Mouse (Mus musculus) left cerebral cortex, postnatal 14 days (tissue): Measurements from ENCODE around the gene Gm11567. TPM values are rescaled to one million over a fixed set of nuclear protein-coding genes. Genes with fewer than 3 reads are reported as not detected.
"Not testable (repeated sequence)": the region's sequence is repeated elsewhere in the genome, so short reads cannot be mapped to it uniquely, and the experiment has no call there.

Source experiments
- DNase-seq, 2 experiments: peaks; one replicate each; pipeline ENCODE4 v3.0.0; 2021 to 2022; ENCODE audit warnings: low spot score in 2 of 2, mixed read lengths in 1 of 2
- intact Hi-C: fragments of 180-260 bp; cut with DNase I; formaldehyde crosslinking; loops from one replicate; pipeline ENCODE4 v1.15.1; 2025
- long read RNA-seq, 2 experiments: library from polyadenylated mRNA; stranded (forward); transcript quantifications; one replicate each; pipeline ENCODE4 v2.0.0; 2021
- total RNA-seq, 2 experiments: library from RNA; stranded (reverse); gene quantifications; 2 replicates each; pipeline ENCODE4 v1.2.3; 2021

The Gm11567 gene
- total RNA-seq, result not detected
- long read RNA-seq, experiment 1, result 0 reads
- long read RNA-seq, experiment 2, result 0 reads

- DNase-seq, intact Hi-C loops: not testable (repeated sequence)
These were observed at the start of gene Gm11567 for GRCm38 (mm10) chr11:99878887-99879286. Gene Gm11567 (plus strand): TSS chr11:99879187.

GRCm38 (mm10) chr11:99837966-99838365 lies 41.0 kb upstream of the Gm11567 start, which contains the start of gene 2300003K06Rik:
Gene 2300003K06Rik (minus strand): TSS chr11:99838066.
- DNase-seq, result no peak
- intact Hi-C loops, result no loop called here

- DNase-seq, result no peak
- intact Hi-C loops, result no loop called here
These were observed 36.8 kb upstream of the Gm11567 start for GRCm38 (mm10) chr11:99842185-99842584.

- intact Hi-C loops, result no loop called here
- DNase-seq, result no peak
These were observed 32.2 kb upstream of the Gm11567 start for GRCm38 (mm10) chr11:99846746-99847145.

- intact Hi-C loops, result no loop called here
- no peak for DNase-seq
These were observed 27.5 kb upstream of the Gm11567 start, which contains the start of gene Krtap4-16 for GRCm38 (mm10) chr11:99851508-99851907. Gene Krtap4-16 (minus strand): TSS chr11:99851608.

- intact Hi-C loops, result no loop called here
- no peak for DNase-seq
These were observed 24.9 kb upstream of the Gm11567 start for GRCm38 (mm10) chr11:99854121-99854520.

GRCm38 (mm10) chr11:99857617-99858016 lies 21.4 kb upstream of the Gm11567 start, which contains the start of gene Gm11568:
Gene Gm11568 (plus strand): TSS chr11:99857917.
- intact Hi-C loops, result no loop called here

GRCm38 (mm10) chr11:99858761-99859160 lies 20.2 kb upstream of the Gm11567 start:
- DNase-seq, result no peak
- intact Hi-C loops, result no loop called here

More at GRCm38 (mm10) chr11:99857617-99858016, 21.4 kb upstream of the Gm11567 start, which contains the start of gene Gm11568:
- no peak for DNase-seq

- intact Hi-C loops, DNase-seq: not testable (repeated sequence)
These were observed 14.8 kb upstream of the Gm11567 start, which contains the start of gene Gm11559 for GRCm38 (mm10) chr11:99864176-99864575. Gene Gm11559 (plus strand): TSS chr11:99864476.

GRCm38 (mm10) chr11:99873089-99873488 lies 5.9 kb upstream of the Gm11567 start, which contains the start of gene Krtap9-1:
Gene Krtap9-1 (plus strand): TSS chr11:99873389.
- intact Hi-C loops, DNase-seq: not testable (repeated sequence)

GRCm38 (mm10) chr11:99907620-99908019 lies 28.6 kb downstream of the Gm11567 start, which contains the start of gene Krtap31-1:
Gene Krtap31-1 (plus strand): TSS chr11:99907920.
- DNase-seq, result no peak
- intact Hi-C loops, result no loop called here

GRCm38 (mm10) chr11:99914451-99914850 lies 35.5 kb downstream of the Gm11567 start, which contains the start of gene Gm11565:
Gene Gm11565 (plus strand): TSS chr11:99914751.
- intact Hi-C loops, result no loop called here
- no peak for DNase-seq

Other genes starting within 250 kb of the Gm11567 start
- not detected for gene Krtap4-2, start 244.1 kb upstream of the Gm11567 start, total RNA-seq
- gene Krtap4-7, start 235.1 kb upstream of the Gm11567 start, total RNA-seq, result not detected
- not detected for gene Gm11555, start 229.0 kb upstream of the Gm11567 start, total RNA-seq
- not detected for gene Gm11563, start 220.2 kb upstream of the Gm11567 start, total RNA-seq
- not detected for gene Krtap4-6, start 213.2 kb upstream of the Gm11567 start, total RNA-seq
- gene Gm14190, start 188.4 kb upstream of the Gm11567 start, total RNA-seq, result not detected
- not detected for gene Gm14180, start 144.9 kb upstream of the Gm11567 start, total RNA-seq
- not detected for gene Gm11595, start 106.3 kb upstream of the Gm11567 start, total RNA-seq
- gene Krtap4-8, start 98.5 kb upstream of the Gm11567 start, total RNA-seq, result not detected
- gene Krtap4-9, start 94.0 kb upstream of the Gm11567 start, total RNA-seq, result not detected
- not detected for gene Gm11596, start 85.7 kb upstream of the Gm11567 start, total RNA-seq
- not detected for gene Gm11569, start 80.3 kb upstream of the Gm11567 start, total RNA-seq
- gene Gm11554, start 74.7 kb upstream of the Gm11567 start, total RNA-seq, result not detected
- gene Krtap4-13, start 69.3 kb upstream of the Gm11567 start, total RNA-seq, result not detected
- gene Gm11564, start 63.5 kb upstream of the Gm11567 start, total RNA-seq, result not detected
- not detected for gene 2300003K06Rik, start 41.1 kb upstream of the Gm11567 start, total RNA-seq
- not detected for gene Krtap4-16, start 27.6 kb upstream of the Gm11567 start, total RNA-seq
- not detected for gene Gm11568, start 21.3 kb upstream of the Gm11567 start, total RNA-seq
- gene Gm11559, start 14.7 kb upstream of the Gm11567 start, total RNA-seq, result not detected
- gene Krtap9-1, start 5.8 kb upstream of the Gm11567 start, total RNA-seq, result not detected
- gene Krtap31-1, start 28.7 kb downstream of the Gm11567 start, total RNA-seq, result not detected
- not detected for gene Gm11565, start 35.6 kb downstream of the Gm11567 start, total RNA-seq
- gene Krtap31-2, start 57.1 kb downstream of the Gm11567 start, total RNA-seq, result not detected
- gene Krtap9-5, start 69.3 kb downstream of the Gm11567 start, total RNA-seq, result not detected
- not detected for gene Krtap29-1, start 99.9 kb downstream of the Gm11567 start, total RNA-seq
- not detected for gene Krtap16-1, start 107.4 kb downstream of the Gm11567 start, total RNA-seq
- gene Krtap17-1, start 114.8 kb downstream of the Gm11567 start, total RNA-seq, result not detected
- gene Krt33a, start 137.0 kb downstream of the Gm11567 start, total RNA-seq, result not detected
- not detected for gene Krt33b, start 150.7 kb downstream of the Gm11567 start, total RNA-seq
- not detected for gene Krt34, start 162.4 kb downstream of the Gm11567 start, total RNA-seq
- not detected for gene Krt31, start 171.4 kb downstream of the Gm11567 start, total RNA-seq
- not detected for gene Krt32, start 209.0 kb downstream of the Gm11567 start, total RNA-seq
- not detected for gene Krt35, start 217.1 kb downstream of the Gm11567 start, total RNA-seq
- not detected for gene Krt36, start 226.4 kb downstream of the Gm11567 start, total RNA-seq
- gene Krt13, start 242.4 kb downstream of the Gm11567 start, total RNA-seq, result not detected